Mouse (Mus musculus): Measurements from ENCODE around the gene Camk1d. TPM values are rescaled to one million over a fixed set of nuclear protein-coding genes. Genes with fewer than 3 reads are reported as not detected.
"Not testable (repeated sequence)": the region's sequence is repeated elsewhere in the genome, so short reads cannot be mapped to it uniquely, and the experiment has no call there.

Gene Camk1d
- total and polyA plus RNA-seq, 3 experiments, result 4.6 to 12.4 (median 4.8) TPM

DNA sequence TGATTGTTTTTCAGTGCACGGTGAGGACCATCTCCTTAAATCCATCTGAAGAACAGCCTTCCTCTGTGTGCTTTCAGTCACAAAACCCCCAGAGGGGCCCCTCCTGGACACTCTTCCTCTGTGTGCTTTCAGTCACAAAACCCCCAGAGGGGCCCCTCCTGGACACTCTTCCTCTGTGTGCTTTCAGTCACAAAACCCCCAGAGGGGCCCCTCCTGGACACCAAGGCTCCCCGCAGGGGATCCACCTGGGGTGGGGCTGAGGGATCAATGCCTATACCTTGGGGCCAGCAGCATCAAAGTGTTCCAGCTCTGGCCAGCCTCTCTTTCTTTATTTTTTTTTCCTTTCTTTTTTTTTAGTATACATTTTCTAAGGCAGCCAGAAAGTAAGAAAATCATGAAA is 113.1 kb downstream of the Camk1d start:
- H3K9ac ChIP-seq (ENCODE audit: insufficient read depth, low read depth); H3K4me3 ChIP-seq (replicated peaks in 1 of 3; ENCODE audit: low read depth in 2 of 3, low read length in 2 of 3, poor library complexity in 1 of 3); H3K27me3 ChIP-seq (replicated peaks); H3K36me3 ChIP-seq (replicated peaks in 1 of 2; ENCODE audit: control insufficient read depth in 1 of 2, insufficient read depth in 1 of 2, low read length in 1 of 2); dilution Hi-C loops (cut with MboI; ENCODE audit: extremely low pct_ligation_motif_present, extremely low pct_unique_long_range_greater_than_20kb, low sequenced_read_pairs); H3K79me2 ChIP-seq (replicated peaks; ENCODE audit: control insufficient read depth, extremely low read depth, insufficient read depth, poor library complexity, severe bottlenecking); H3K27ac ChIP-seq (ENCODE audit: insufficient read depth, low read depth); H3K9me3 ChIP-seq (replicated peaks; ENCODE audit: low read length): not testable (repeated sequence)
- TF ChIP-seq EP300 (IDR thresholded peaks at IDR 0.05; ENCODE audit: low read length) (peak; percentile 53; the same call in 1 of the 2 replicates), MAZ (IDR thresholded peaks at IDR 0.05; ENCODE audit: low read depth, low read length) (0 out of 2 replicates have a peak, but pooled peaks have one; percentile 75), IRF4 (IDR thresholded peaks at IDR 0.05; ENCODE audit: low read depth, low read length) (peak; percentile 63), ETS1 (conservative IDR thresholded peaks at IDR 0.05; ENCODE audit: low read depth, low read length) (0 out of 2 replicates have a peak, but pooled peaks have one; percentile 22), ZKSCAN1 (IDR thresholded peaks at IDR 0.05; ENCODE audit: borderline replicate concordance, low read depth, low read length) (peak; percentile 22; the same call in 1 of the 2 replicates)
- Histone ChIP-seq H3K4me1 (ENCODE audit: control insufficient read depth in 1 of 2, insufficient read depth in 2 of 2) (peaks cover 27 to 84% of the 10 kb centered on the region in 2 experiments), H3K4me2 (ENCODE audit: insufficient read depth, low read depth, poor library complexity, severe bottlenecking) (peak overlapping the region; percentile 42)
- in situ Hi-C loops (cut with MboI; ENCODE audit: low pct_ligation_motif_present, low pct_unique_long_range_greater_than_20kb, low sequenced_read_pairs), result loop anchor here (10.0 kb wide), 1 partner anchor 114 kb away; the partner anchor contains the start of gene Camk1d
- DNase-seq (ENCODE audit: extremely low read depth), result peak; percentile 54

- Histone ChIP-seq H3K27ac (ENCODE audit: insufficient read depth, low read depth) (no peak overlapping the region), H3K79me2 (replicated peaks; ENCODE audit: control insufficient read depth, extremely low read depth, insufficient read depth, poor library complexity, severe bottlenecking) (no peaks in the 10 kb centered on the region), H3K9me3 (replicated peaks; ENCODE audit: low read length) (no peaks in the 10 kb centered on the region), H3K4me3 (replicated peaks in 1 of 3; ENCODE audit: low read depth in 2 of 3, low read length in 2 of 3, poor library complexity in 1 of 3) (peak overlapping the region in 2 of 3 experiments; percentile 3 to 10), H3K36me3 (replicated peaks in 1 of 2; ENCODE audit: control insufficient read depth in 1 of 2, insufficient read depth in 1 of 2, low read length in 1 of 2) (peaks cover 0 to 7% of the 10 kb centered on the region in 2 experiments), H3K27me3 (replicated peaks) (no peaks in the 10 kb centered on the region), H3K4me1 (ENCODE audit: control insufficient read depth in 1 of 2, insufficient read depth in 2 of 2) (peaks cover 27 to 84% of the 10 kb centered on the region in 2 experiments), H3K9ac (ENCODE audit: insufficient read depth, low read depth) (no peak overlapping the region), H3K4me2 (ENCODE audit: insufficient read depth, low read depth, poor library complexity, severe bottlenecking) (peak overlapping the region; percentile 42)
- no peak for DNase-seq (ENCODE audit: extremely low read depth)
- dilution Hi-C loops (cut with MboI; ENCODE audit: extremely low pct_ligation_motif_present, extremely low pct_unique_long_range_greater_than_20kb, low sequenced_read_pairs) (no loop called here), in situ Hi-C loops (cut with MboI; ENCODE audit: low pct_ligation_motif_present, low pct_unique_long_range_greater_than_20kb, low sequenced_read_pairs) (loop anchor here (10.0 kb wide), 1 partner anchor 114 kb away; the partner anchor contains the start of gene Camk1d)
- 0 out of 2 replicates have a peak, but pooled peaks have one; percentile 30 for TF ChIP-seq CHD1 (IDR thresholded peaks at IDR 0.05; ENCODE audit: low read depth, low read length)
- no peak for TF ChIP-seq E2F4 (IDR thresholded peaks at IDR 0.05; ENCODE audit: insufficient replicate concordance, low read depth, low read length)
- TF ChIP-seq ZMIZ1 (IDR thresholded peaks at IDR 0.05; ENCODE audit: low read depth, low read length), result no peak
These were observed 113.9 kb downstream of the Camk1d start for GRCm38 (mm10) chr2:5600183-5600962.

DNA sequence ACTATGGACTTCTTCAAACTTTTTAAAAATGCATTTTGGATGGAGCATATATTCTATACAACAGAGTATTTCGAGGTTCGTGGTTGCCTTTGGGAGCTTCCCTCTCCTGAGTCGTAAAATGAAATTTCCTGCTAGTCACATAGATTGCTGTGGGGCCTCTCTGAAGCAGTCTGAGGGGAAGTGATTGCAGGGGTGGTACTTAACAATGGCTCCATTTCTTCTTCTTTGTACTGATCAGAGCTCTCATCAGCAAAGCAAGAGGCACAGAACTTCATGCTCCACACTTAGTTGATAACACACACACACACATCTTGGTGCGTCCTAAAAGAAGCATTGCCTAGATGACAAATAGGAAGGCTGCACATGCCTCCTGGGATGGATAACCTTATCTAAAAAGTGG is 114.6 kb downstream of the Camk1d start:
- dilution Hi-C loops (cut with MboI; ENCODE audit: extremely low pct_ligation_motif_present, extremely low pct_unique_long_range_greater_than_20kb, low sequenced_read_pairs) (no loop called here), in situ Hi-C loops (cut with MboI; ENCODE audit: low pct_ligation_motif_present, low pct_unique_long_range_greater_than_20kb, low sequenced_read_pairs) (loop anchor here (10.0 kb wide), 1 partner anchor 115 kb away; the partner anchor contains the start of gene Camk1d)
- TF ChIP-seq EP300 (IDR thresholded peaks at IDR 0.05; ENCODE audit: low read length) (no peak), MAFK (IDR thresholded peaks at IDR 0.05; ENCODE audit: insufficient replicate concordance, low read length) (no peak), BHLHE40 (IDR thresholded peaks at IDR 0.05; ENCODE audit: low read depth, low read length) (no peak), ZKSCAN1 (IDR thresholded peaks at IDR 0.05; ENCODE audit: borderline replicate concordance, low read depth, low read length) (no peak), NRF1 (IDR thresholded peaks at IDR 0.05; ENCODE audit: low read depth, low read length) (no peak), JUN (IDR thresholded peaks at IDR 0.05; ENCODE audit: insufficient read depth, low read depth, low read length) (no peak), SMC3 (IDR thresholded peaks at IDR 0.05; ENCODE audit: low read depth, low read length) (no peak), CHD1 (IDR thresholded peaks at IDR 0.05; ENCODE audit: low read depth, low read length) (no peak), ETS1 (conservative IDR thresholded peaks at IDR 0.05; ENCODE audit: low read depth, low read length) (no peak), ZC3H11A (IDR thresholded peaks at IDR 0.05; ENCODE audit: low read depth, low read length) (no peak), MAZ (IDR thresholded peaks at IDR 0.05; ENCODE audit: low read depth, low read length) (no peak), USF1 (IDR thresholded peaks at IDR 0.05; ENCODE audit: low read depth, low read length) (no peak)
- Histone ChIP-seq H3K9ac (ENCODE audit: insufficient read depth, low read depth) (no peak overlapping the region), H3K79me2 (replicated peaks; ENCODE audit: control insufficient read depth, extremely low read depth, insufficient read depth, poor library complexity, severe bottlenecking) (no peaks in the 10 kb centered on the region), H3K4me1 (ENCODE audit: control insufficient read depth in 1 of 2, insufficient read depth in 2 of 2) (peaks cover 27 to 78% of the 10 kb centered on the region in 2 experiments), H3K9me3 (replicated peaks; ENCODE audit: low read length) (no peaks in the 10 kb centered on the region), H3K4me3 (replicated peaks in 1 of 3; ENCODE audit: low read depth in 2 of 3, low read length in 2 of 3, poor library complexity in 1 of 3) (no peak overlapping the region), H3K4me2 (ENCODE audit: insufficient read depth, low read depth, poor library complexity, severe bottlenecking) (no peak overlapping the region), H3K27me3 (replicated peaks) (no peaks in the 10 kb centered on the region), H3K27ac (ENCODE audit: insufficient read depth, low read depth) (no peak overlapping the region), H3K36me3 (replicated peaks in 1 of 2; ENCODE audit: control insufficient read depth in 1 of 2, insufficient read depth in 1 of 2, low read length in 1 of 2) (peaks cover 0 to 7% of the 10 kb centered on the region in 2 experiments)
- DNase-seq (ENCODE audit: extremely low read depth), result no peak
